Mouse (Mus musculus) kidney, embryonic 14.5 days (tissue): ENCODE results near the gene Fn1. TPM values are rescaled to one million over a fixed set of nuclear protein-coding genes. Genes with fewer than 3 reads are reported as not detected.

Source experiments
- ATAC-seq: fragments of 200-750 bp; cut with Nextera tagmentation; 2 replicates; pipeline ENCODE4 v1.8.0; 2017; ENCODE audit warnings: moderate number of reproducible peaks, mild to moderate bottlenecking, moderate TSS enrichment, moderate library complexity; ENCODE audit not compliant: low FRiP score, low TSS enrichment
- H3K27ac ChIP-seq: fragments of 300-500 bp; sonication (generic); 2 replicates; pipeline ENCODE4 v1.5.1; 2014; ENCODE audit warnings: low read depth, mild to moderate bottlenecking, low read length, moderate library complexity, mixed read lengths
- H3K27me3 ChIP-seq: fragments of 300-500 bp; sonication (generic); 2 replicates; pipeline ENCODE4 v1.6.1; 2014; ENCODE audit warnings: mild to moderate bottlenecking, low read length; ENCODE audit not compliant: control insufficient read depth, insufficient read depth
- H3K36me3 ChIP-seq: fragments of 300-500 bp; sonication (generic); 2 replicates; pipeline ENCODE4 v1.6.1; 2014; ENCODE audit warnings: low read length, mixed read lengths; ENCODE audit not compliant: control insufficient read depth, insufficient read depth
- H3K4me1 ChIP-seq: fragments of 300-500 bp; sonication (generic); 2 replicates; pipeline ENCODE4 v1.6.1; 2014; ENCODE audit warnings: low read length, mixed read lengths; ENCODE audit not compliant: control insufficient read depth, insufficient read depth
- H3K4me2 ChIP-seq: fragments of 300-500 bp; sonication (generic); replicated peaks from 2 replicates; pipeline ENCODE4 v1.6.1; 2014; ENCODE audit warnings: low read depth, mild to moderate bottlenecking, low read length
- H3K4me3 ChIP-seq: fragments of 300-500 bp; sonication (generic); 2 replicates; pipeline ENCODE4 v1.5.1; 2014; ENCODE audit warnings: mild to moderate bottlenecking, low read length
- H3K9ac ChIP-seq: fragments of 300-500 bp; sonication (generic); 2 replicates; pipeline ENCODE4 v1.6.1; 2014; ENCODE audit warnings: low read depth, mild to moderate bottlenecking, low read length, moderate library complexity
- H3K9me3 ChIP-seq: fragments of 300-500 bp; sonication (generic); 2 replicates; pipeline ENCODE4 v1.6.1; 2016; ENCODE audit warnings: low read length; ENCODE audit not compliant: control insufficient read depth
- WGBS: fragments of 180-500 bp; shearing (Covaris S2); extraction: QIAGEN DNeasy Blood & Tissue Kit; methylation state at CpG from one replicate; pipeline ENCODE4 v1.1.7; 2014; 5-methylcytosine and 5-hydroxymethylcytosine counted together
- polyA plus RNA-seq: library from polyadenylated mRNA; unstranded; fragments of >200 nt; fragmentation: Nextera tagmentation; extraction: Ambion mirVana; gene quantifications from 2 replicates; pipeline ENCODE4 v1.2.1, GENCODE M21; 2014

Fn1 gene
- polyA plus RNA-seq, 1 experiment from 2014 or later, result 158 TPM

GRCm38 (mm10) chr1:71642794-71643193 is 10.2 kb downstream of the Fn1 start:
- no peak overlapping the region for H3K9ac ChIP-seq
- no peaks in the 10 kb centered on the region for H3K9me3 ChIP-seq
- no peak for ATAC-seq
- no peaks in the 10 kb centered on the region for H3K4me1 ChIP-seq
- no peaks in the 10 kb centered on the region for H3K27me3 ChIP-seq
- no peak overlapping the region for H3K27ac ChIP-seq
- H3K4me3 ChIP-seq, result no peak overlapping the region
- 95% methylated on average over 10 of the region's 10 CpGs for WGBS
- no peak overlapping the region for H3K4me2 ChIP-seq
- peaks cover 87% of the 10 kb centered on the region for H3K36me3 ChIP-seq

GRCm38 (mm10) chr1:71641206-71641605 is 11.8 kb downstream of the Fn1 start:
- WGBS, result 91% methylated on average over 11 of the region's 11 CpGs
- ATAC-seq, result no peak
- H3K36me3 ChIP-seq, result peaks cover 90% of the 10 kb centered on the region
- no peak overlapping the region for H3K4me3 ChIP-seq
- no peaks in the 10 kb centered on the region for H3K4me1 ChIP-seq
- H3K27me3 ChIP-seq, result no peaks in the 10 kb centered on the region
- no peak overlapping the region for H3K4me2 ChIP-seq
- H3K27ac ChIP-seq, result no peak overlapping the region
- no peaks in the 10 kb centered on the region for H3K9me3 ChIP-seq
- H3K9ac ChIP-seq, result no peak overlapping the region

DNA sequence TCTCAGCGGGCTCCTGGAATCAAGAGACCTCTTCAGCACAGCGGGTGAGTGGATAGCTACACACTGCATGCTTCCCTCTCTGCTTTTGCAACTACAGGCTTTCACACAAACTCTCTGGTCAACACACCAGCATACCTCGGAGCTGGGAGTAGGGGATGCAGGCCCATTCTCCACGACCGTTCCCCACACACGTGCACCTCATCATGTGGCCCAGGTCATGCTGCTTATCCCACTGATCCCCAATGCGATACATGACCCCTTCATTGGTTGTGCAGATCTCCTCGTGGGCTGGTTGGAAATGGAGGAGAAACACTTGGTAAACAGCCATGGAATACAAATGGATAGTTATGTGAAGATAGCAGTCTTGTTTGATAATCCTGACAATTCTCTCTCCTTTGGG is 12.8 kb downstream of the Fn1 start:
- H3K27ac ChIP-seq, result no peak overlapping the region
- WGBS, result 92% methylated on average over 8 of the region's 8 CpGs

DNA sequence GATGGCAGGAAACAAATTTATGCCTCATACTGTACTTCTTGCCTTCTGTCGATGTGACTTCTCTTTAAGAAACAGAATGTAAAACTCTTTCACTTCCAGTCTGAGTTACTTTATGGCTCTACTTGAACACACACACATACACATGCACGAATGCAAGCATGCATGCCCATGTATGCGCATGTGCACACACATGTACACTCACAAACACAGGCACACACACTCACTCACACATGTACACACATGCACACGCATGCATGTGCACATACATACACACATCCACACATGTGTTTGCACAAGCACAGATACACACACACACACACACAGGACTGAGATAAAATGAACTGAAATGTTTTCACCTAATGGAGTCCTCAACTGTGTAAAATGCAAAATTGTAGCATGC is 16.3 kb downstream of the Fn1 start:
- no peak for ATAC-seq
- H3K9me3 ChIP-seq, result no peaks in the 10 kb centered on the region
- H3K4me3 ChIP-seq, result no peak overlapping the region

More for the DNA sequence above, 12.8 kb downstream of the Fn1 start:
- no peaks in the 10 kb centered on the region for H3K4me1 ChIP-seq
- no peak overlapping the region for H3K9ac ChIP-seq
- no peak overlapping the region for H3K4me2 ChIP-seq
- H3K4me3 ChIP-seq, result no peak overlapping the region
- no peaks in the 10 kb centered on the region for H3K9me3 ChIP-seq
- H3K27me3 ChIP-seq, result no peaks in the 10 kb centered on the region
- H3K36me3 ChIP-seq, result peaks cover 89% of the 10 kb centered on the region
- ATAC-seq, result no peak

GRCm38 (mm10) chr1:71636116-71636515 is 16.9 kb downstream of the Fn1 start:
- H3K9me3 ChIP-seq, result no peaks in the 10 kb centered on the region
- no peak overlapping the region for H3K9ac ChIP-seq
- ATAC-seq, result no peak
- no peak overlapping the region for H3K4me3 ChIP-seq
- H3K27me3 ChIP-seq, result no peaks in the 10 kb centered on the region
- WGBS, result 89% methylated on average over 5 of the region's 5 CpGs
- H3K27ac ChIP-seq, result no peak overlapping the region
- no peaks in the 10 kb centered on the region for H3K4me1 ChIP-seq
- peaks cover 73% of the 10 kb centered on the region for H3K36me3 ChIP-seq
- H3K4me2 ChIP-seq, result no peak overlapping the region

More for the DNA sequence above, 16.3 kb downstream of the Fn1 start:
- Histone ChIP-seq H3K4me2 (no peak overlapping the region), H3K9ac (no peak overlapping the region), H3K27ac (no peak overlapping the region), H3K4me1 (no peaks in the 10 kb centered on the region), H3K36me3 (peaks cover 74% of the 10 kb centered on the region), H3K27me3 (no peaks in the 10 kb centered on the region)
- 93% methylated on average over 4 of the region's 4 CpGs for WGBS

- WGBS, result 94% methylated on average over 10 of the region's 10 CpGs
Measured at GRCm38 (mm10) chr1:71635101-71636014, 17.6 kb downstream of the Fn1 start.

DNA sequence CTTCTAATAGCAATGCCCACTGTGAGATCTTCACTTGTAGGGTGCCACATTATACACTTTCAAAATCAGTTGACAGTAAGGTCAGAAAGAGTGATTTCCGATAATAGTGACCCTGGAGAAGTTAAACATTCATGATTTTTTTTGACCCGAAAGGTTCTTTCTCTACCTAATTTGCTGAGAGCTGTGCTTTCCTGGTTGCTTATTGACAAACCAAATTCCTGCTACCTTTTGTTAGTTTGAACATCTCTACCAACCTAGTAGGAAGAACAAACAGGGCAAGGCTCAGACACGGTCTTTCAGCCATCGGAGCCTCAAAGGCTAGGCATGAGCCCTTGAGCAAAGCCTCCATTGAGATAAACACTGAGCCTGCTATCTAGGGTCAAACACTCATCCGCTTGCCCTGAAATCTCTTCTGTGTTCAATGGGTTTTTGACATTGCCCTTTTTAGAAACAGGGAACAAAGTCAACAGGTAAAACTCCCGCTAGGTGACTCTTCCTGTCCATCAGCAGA is 18.5 kb downstream of the Fn1 start:
- Histone ChIP-seq H3K4me2 (no peak overlapping the region), H3K9me3 (no peaks in the 10 kb centered on the region), H3K36me3 (peaks cover 74% of the 10 kb centered on the region), H3K27ac (no peak overlapping the region), H3K9ac (no peak overlapping the region), H3K4me1 (no peaks in the 10 kb centered on the region), H3K27me3 (no peaks in the 10 kb centered on the region), H3K4me3 (no peak overlapping the region)
- no peak for ATAC-seq
- WGBS, result 91% methylated on average over 6 of the region's 6 CpGs

More at GRCm38 (mm10) chr1:71635101-71636014, 17.6 kb downstream of the Fn1 start:
- Histone ChIP-seq H3K27me3 (no peaks in the 10 kb centered on the region), H3K4me3 (no peak overlapping the region), H3K27ac (no peak overlapping the region), H3K9ac (no peak overlapping the region), H3K36me3 (peaks cover 71% of the 10 kb centered on the region), H3K4me1 (no peaks in the 10 kb centered on the region), H3K4me2 (no peak overlapping the region), H3K9me3 (no peaks in the 10 kb centered on the region)
- ATAC-seq, result no peak

DNA sequence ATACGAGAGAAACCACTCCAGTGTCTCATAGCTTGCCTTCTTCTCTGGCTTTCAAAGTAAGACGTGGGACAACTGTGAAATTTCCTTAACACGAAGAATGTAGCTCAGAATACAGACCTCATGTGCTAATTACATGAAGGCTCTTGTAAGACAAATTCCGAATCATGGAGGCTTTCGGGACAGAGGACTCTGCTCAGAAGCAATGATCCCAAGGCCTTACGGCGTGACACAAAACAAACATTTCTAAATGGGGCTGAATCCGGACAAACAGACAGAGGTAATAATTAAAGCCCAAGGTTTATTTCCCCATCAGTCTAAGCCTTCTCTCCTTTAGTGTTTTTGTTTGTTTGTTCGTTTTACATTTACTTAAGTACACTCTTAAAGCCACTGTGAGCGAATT is 20.6 kb downstream of the Fn1 start:
- Histone ChIP-seq H3K9ac (no peak overlapping the region), H3K9me3 (no peaks in the 10 kb centered on the region), H3K4me1 (no peaks in the 10 kb centered on the region), H3K4me2 (no peak overlapping the region), H3K36me3 (peaks cover 78% of the 10 kb centered on the region), H3K4me3 (no peak overlapping the region), H3K27me3 (no peaks in the 10 kb centered on the region), H3K27ac (no peak overlapping the region)
- no peak for ATAC-seq
- 87% methylated on average over 10 of the region's 10 CpGs for WGBS

DNA sequence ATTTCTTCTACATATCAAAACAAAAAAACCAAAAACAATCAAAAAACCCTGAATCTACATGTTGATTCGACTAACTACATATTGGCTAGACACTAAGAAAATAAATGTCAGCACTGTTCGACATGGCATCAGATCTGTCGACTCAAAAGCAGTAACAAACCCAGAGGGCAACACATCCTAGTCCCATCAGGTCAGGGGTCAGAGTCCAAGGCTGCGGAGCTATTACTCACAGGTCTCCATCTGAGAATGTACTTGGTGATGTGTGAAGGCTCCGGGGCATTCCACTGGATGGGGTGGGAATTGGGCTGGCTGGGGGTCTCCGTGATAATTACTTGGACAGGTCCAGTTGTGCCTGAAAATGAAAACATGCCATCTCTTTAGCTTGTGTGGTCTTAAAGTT is 21.2 kb downstream of the Fn1 start:
- Histone ChIP-seq H3K4me1 (no peaks in the 10 kb centered on the region), H3K9me3 (no peaks in the 10 kb centered on the region), H3K27me3 (no peaks in the 10 kb centered on the region), H3K4me3 (no peak overlapping the region), H3K9ac (no peak overlapping the region), H3K27ac (no peak overlapping the region), H3K36me3 (peaks cover 78% of the 10 kb centered on the region), H3K4me2 (no peak overlapping the region)
- no peak for ATAC-seq
- WGBS, result 78% methylated on average over 6 of the region's 6 CpGs
